Mouse (Mus musculus): ENCODE measurements around the gene Gng8. TPM values are rescaled to one million over a fixed set of nuclear protein-coding genes. Genes with fewer than 3 reads are reported as not detected.

The Gng8 gene
- 8.4 and 9.0 TPM in 2 replicates for polyA plus RNA-seq (2015; fragmentation: Nextera tagmentation; extraction: Ambion mirVana)

DNA sequence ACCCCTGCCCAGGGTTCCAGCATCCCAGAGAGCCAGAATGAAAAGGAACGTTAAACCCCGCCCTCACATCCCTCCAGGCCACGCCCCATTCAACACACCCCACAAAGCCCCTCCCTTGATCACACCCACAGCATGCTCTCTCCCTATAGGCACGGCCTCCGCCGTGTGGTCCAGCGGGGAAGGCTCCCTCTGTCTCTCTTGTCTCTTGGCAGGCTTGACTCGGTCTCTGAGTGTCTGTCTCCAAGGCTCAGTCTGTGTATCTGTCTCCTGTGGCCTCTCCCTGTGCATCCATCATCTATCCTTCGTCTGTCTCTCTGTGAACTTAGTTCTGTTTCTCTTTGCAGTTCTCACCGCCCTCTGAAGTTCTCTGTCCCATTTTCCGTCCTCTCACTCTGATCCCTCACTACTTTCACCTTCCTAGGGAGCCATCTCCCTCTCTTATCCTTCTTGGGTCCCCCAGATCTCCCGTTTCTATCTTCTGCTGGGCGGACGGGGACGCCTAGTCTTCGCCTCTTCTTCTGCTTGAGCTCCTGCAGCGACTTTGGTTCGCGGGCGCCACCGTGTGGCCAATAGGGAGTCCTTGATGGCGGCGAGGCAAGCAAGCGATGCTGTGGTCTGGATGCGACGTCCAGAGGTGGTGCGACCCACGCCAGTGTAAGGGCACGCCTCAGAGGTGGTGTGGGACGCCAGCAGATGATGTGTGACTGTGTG is at the start of gene Gng8:
Gene Gng8, plus strand, starts transcription at position 146 of the 711 bp plus-strand sequence.

GRCm38 (mm10) chr7:16842645-16843063 is 48.9 kb upstream of the Gng8 start, which contains the start of gene Prkd2:
Prkd2 (plus strand) TSS chr7:16842902.

DNA sequence AGATGAGACGGTGACA is 16.5 kb upstream of the Gng8 start, which contains the start of gene Dact3:
Gene Dact3, plus strand, starts transcription at position 8 of the 16 bp plus-strand sequence.

DNA sequence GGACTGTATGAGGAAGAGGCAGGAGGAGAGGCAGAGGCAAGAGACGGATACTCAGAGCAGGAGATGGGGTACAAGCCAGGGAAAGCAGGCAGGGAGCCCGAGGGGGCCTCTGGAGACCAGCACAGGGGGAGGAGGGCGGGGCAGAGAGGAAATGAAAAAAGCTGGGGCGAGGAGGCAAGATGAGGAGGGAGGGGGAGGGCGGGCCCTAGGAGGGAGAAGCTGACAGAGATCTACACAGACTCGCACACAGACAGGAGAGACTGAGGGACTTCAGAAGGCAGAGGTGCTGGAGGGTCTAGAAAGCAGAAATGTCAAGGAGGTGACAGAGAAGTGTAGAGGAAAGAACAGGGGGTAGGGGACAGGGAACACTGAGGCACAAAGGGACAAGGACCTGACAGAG is 14.7 kb downstream of the Gng8 start, which contains the start of gene Ptgir:
Gene Ptgir, plus strand, starts transcription at position 210 of the 400 bp plus-strand sequence.

GRCm38 (mm10) chr7:16924037-16924834 is 32.6 kb downstream of the Gng8 start, which contains the start of gene Calm3:
Calm3 (minus strand) TSS chr7:16924114.

GRCm38 (mm10) chr7:16944061-16944807 is 52.6 kb downstream of the Gng8 start, which contains the start of gene Pnmal2:
Pnmal2 (plus strand) TSS chr7:16944682.

Other genes with a start within 250 kb of the Gng8 start
- gene Ceacam15, start 216.1 kb upstream of the Gng8 start, polyA plus RNA-seq (2015; fragmentation: Nextera tagmentation; extraction: Ambion mirVana), result not detected in 2 replicates
- gene Ceacam9, start 169.9 kb upstream of the Gng8 start, polyA plus RNA-seq (2015; fragmentation: Nextera tagmentation; extraction: Ambion mirVana), result not detected in 2 replicates
- gene Ap2s1, start 153.4 kb upstream of the Gng8 start, polyA plus RNA-seq (2015; fragmentation: Nextera tagmentation; extraction: Ambion mirVana), result 200 and 222 TPM in 2 replicates
- 67.1 and 67.9 TPM in 2 replicates for gene Slc1a5, start 110.4 kb upstream of the Gng8 start, polyA plus RNA-seq (2015; fragmentation: Nextera tagmentation; extraction: Ambion mirVana)
- 52.7 and 60.9 TPM in 2 replicates for gene Strn4, start 75.9 kb upstream of the Gng8 start, polyA plus RNA-seq (2015; fragmentation: Nextera tagmentation; extraction: Ambion mirVana)
- gene Fkrp, start 75.1 kb upstream of the Gng8 start, polyA plus RNA-seq (2015; fragmentation: Nextera tagmentation; extraction: Ambion mirVana), result 19.3 and 24.5 TPM in 2 replicates
- 6.1 and 8.0 TPM in 2 replicates for gene Prkd2, start 48.9 kb upstream of the Gng8 start, polyA plus RNA-seq (2015; fragmentation: Nextera tagmentation; extraction: Ambion mirVana)
- gene Dact3, start 16.5 kb upstream of the Gng8 start, polyA plus RNA-seq (2015; fragmentation: Nextera tagmentation; extraction: Ambion mirVana), result 6.9 and 7.3 TPM in 2 replicates
- 1.0 and 1.7 TPM in 2 replicates for gene Ptgir, start 14.7 kb downstream of the Gng8 start, polyA plus RNA-seq (2015; fragmentation: Nextera tagmentation; extraction: Ambion mirVana)
- 49.1 and 59.2 TPM in 2 replicates for gene Calm3, start 32.3 kb downstream of the Gng8 start, polyA plus RNA-seq (2015; fragmentation: Nextera tagmentation; extraction: Ambion mirVana)
- 0.87 and 1.3 TPM in 2 replicates for gene Pnmal2, start 52.9 kb downstream of the Gng8 start, polyA plus RNA-seq (2015; fragmentation: Nextera tagmentation; extraction: Ambion mirVana)
- gene Pnmal1, start 67.9 kb downstream of the Gng8 start, polyA plus RNA-seq (2015; fragmentation: Nextera tagmentation; extraction: Ambion mirVana), result 0.07 TPM in 1 of 2 replicates, not detected in the other
- gene Gm42372, start 91.3 kb downstream of the Gng8 start, polyA plus RNA-seq (2015; fragmentation: Nextera tagmentation; extraction: Ambion mirVana), result not detected in 2 replicates
- gene Ccdc8, start 100.9 kb downstream of the Gng8 start, polyA plus RNA-seq (2015; fragmentation: Nextera tagmentation; extraction: Ambion mirVana), result 6.5 and 6.6 TPM in 2 replicates
- gene Ppp5c, start 136.1 kb downstream of the Gng8 start, polyA plus RNA-seq (2015; fragmentation: Nextera tagmentation; extraction: Ambion mirVana), result 42.1 and 43.1 TPM in 2 replicates
- gene Hif3a, start 170.6 kb downstream of the Gng8 start, polyA plus RNA-seq (2015; fragmentation: Nextera tagmentation; extraction: Ambion mirVana), result 8.8 and 11.8 TPM in 2 replicates
- gene Psg16, start 182.3 kb downstream of the Gng8 start, polyA plus RNA-seq (2015; fragmentation: Nextera tagmentation; extraction: Ambion mirVana), result 0.07 and 0.10 TPM in 2 replicates